Mouse (Mus musculus) thymus, adult 2 months (tissue): ENCODE results near the gene Fgf4.

Source experiments
- CTCF ChIP-seq: fragments of 200-500 bp; IDR thresholded peaks from 2 replicates; pipeline ENCODE4 v1.5.1; 2012; ENCODE audit warnings: mild to moderate bottlenecking, control low read depth, low read length, moderate library complexity, borderline replicate concordance; ENCODE audit not compliant: control insufficient read depth, poor library complexity, insufficient read depth; ENCODE audit errors: extremely low read depth
- POLR2A ChIP-seq: fragments of 200-500 bp; IDR thresholded peaks from 2 replicates; pipeline ENCODE4 v1.6.1; 2012; ENCODE audit warnings: mild to moderate bottlenecking, low read length, control low read depth, moderate library complexity; ENCODE audit not compliant: control insufficient read depth, poor library complexity, insufficient read depth; ENCODE audit errors: extremely low read depth

DNA sequence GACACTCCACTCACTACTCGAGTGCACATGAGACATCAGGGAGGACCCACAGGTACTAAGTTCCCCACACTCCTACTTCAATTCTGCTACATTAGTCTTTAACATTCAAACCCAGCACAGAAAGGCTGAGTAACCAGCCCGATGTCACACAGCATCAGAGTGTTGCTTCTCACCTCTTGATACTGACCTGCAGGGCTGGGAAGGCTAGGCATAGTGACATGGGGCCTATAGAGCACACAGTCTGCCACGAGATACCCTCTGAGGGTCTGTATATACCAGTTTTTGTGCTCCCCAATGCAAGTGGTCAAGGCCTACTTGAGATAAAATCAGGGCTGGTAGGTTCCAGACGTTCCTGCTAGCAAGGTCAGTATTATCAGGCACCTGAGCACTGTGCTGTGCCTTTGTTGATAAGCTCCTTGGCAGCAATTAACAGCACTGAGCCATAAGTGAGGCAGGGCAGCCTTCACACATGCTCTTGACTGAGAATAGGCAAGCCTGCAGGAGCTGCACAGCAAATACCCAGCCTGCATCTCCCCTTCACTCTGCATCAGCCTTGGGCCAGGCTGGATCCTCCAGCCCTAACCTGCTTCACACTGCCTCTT lies 39.1 kb upstream of the Fgf4 start:
- TF ChIP-seq CTCF (no peak), POLR2A (no peak)
